Mouse (Mus musculus) megakaryocyte, embryonic 14.5 days (primary cell): ENCODE measurements around the gene Nxph1.

Experiments
- FLI1 ChIP-seq: IDR thresholded peaks from 2 replicates; pipeline ENCODE4 v1.6.1; 2012; ENCODE audit warnings: low read length, inconsistent platforms, mixed read lengths
- GATA1 ChIP-seq: IDR thresholded peaks from 3 replicates; pipeline ENCODE4 v1.6.1; 2012; ENCODE audit warnings: mixed read lengths, low read length, inconsistent platforms, borderline replicate concordance

- TF ChIP-seq GATA1 (no peak), FLI1 (no peak)
These were observed 159.1 kb downstream of the Nxph1 start for GRCm38 (mm10) chr6:9107366-9107765.
